ENCODE assay signal across 1 mouse cellular context in genomic region chr5:129066541-129067230, GRCm38 (mm10).
TF ChIP-seq lines count a peak whose summit lies in the region.

No protein-coding gene starts in this region.

TF ChIP-seq in MEL, 35 proteins besides CTCF, POLR2A, EP300 and RAD21 (continued from another document):
- TF ChIP-seq USF2 (IDR thresholded peaks at IDR 0.05; ENCODE audit: borderline replicate concordance in 1 of 2, insufficient read depth in 1 of 2, low read depth in 1 of 2, low read length in 2 of 2) (no peak), JUND (IDR thresholded peaks at IDR 0.05; ENCODE audit: low read depth, low read length) (no peak), USF1 (IDR thresholded peaks at IDR 0.05; ENCODE audit: low read depth, low read length) (no peak), NELFE (IDR thresholded peaks at IDR 0.05; ENCODE audit: low read depth, low read length) (no peak), NRF1 (IDR thresholded peaks at IDR 0.05; ENCODE audit: insufficient read depth, low read depth, low read length, poor library complexity, severe bottlenecking) (no peak), ZKSCAN1 (IDR thresholded peaks at IDR 0.05; ENCODE audit: low read depth, low read length) (no peak), TCF12 (IDR thresholded peaks at IDR 0.05; ENCODE audit: low read depth, low read length) (no peak), GABPA (IDR thresholded peaks at IDR 0.05; ENCODE audit: low read depth, low read length) (no peak), POLR2AphosphoS2 (IDR thresholded peaks at IDR 0.05; ENCODE audit: low read length) (no peak), MAFK (IDR thresholded peaks at IDR 0.05; ENCODE audit: borderline replicate concordance, low read depth, low read length) (no peak), SIN3A (IDR thresholded peaks at IDR 0.05; ENCODE audit: low read length) (no peak), BHLHE40 (IDR thresholded peaks at IDR 0.05; ENCODE audit: borderline replicate concordance, low read depth, low read length) (no peak), CHD1 (IDR thresholded peaks at IDR 0.05; ENCODE audit: low read depth, low read length) (no peak), POLR2AphosphoS5 (IDR thresholded peaks at IDR 0.05; ENCODE audit: borderline replicate concordance, low read depth, low read length) (no peak), KAT2A (conservative IDR thresholded peaks at IDR 0.05; ENCODE audit: low read depth, low read length) (no peak)
